Mouse (Mus musculus) brain, embryonic 14.5 days (tissue): ENCODE results near the gene Ihh.

Experiments used
- CTCF ChIP-seq: fragments of 200-500 bp; IDR thresholded peaks from 2 replicates; pipeline ENCODE4 v1.5.1; 2012; ENCODE audit warnings: inconsistent platforms, mild to moderate bottlenecking, moderate library complexity, borderline replicate concordance; ENCODE audit not compliant: insufficient read depth, insufficient read length; ENCODE audit errors: extremely low read depth
- POLR2A ChIP-seq: fragments of 200-500 bp; IDR thresholded peaks from 2 replicates; pipeline ENCODE4 v1.6.1; 2012; ENCODE audit warnings: mild to moderate bottlenecking, inconsistent platforms, borderline replicate concordance; ENCODE audit not compliant: poor library complexity, insufficient read depth, insufficient read length, severe bottlenecking; ENCODE audit errors: extremely low read depth

DNA sequence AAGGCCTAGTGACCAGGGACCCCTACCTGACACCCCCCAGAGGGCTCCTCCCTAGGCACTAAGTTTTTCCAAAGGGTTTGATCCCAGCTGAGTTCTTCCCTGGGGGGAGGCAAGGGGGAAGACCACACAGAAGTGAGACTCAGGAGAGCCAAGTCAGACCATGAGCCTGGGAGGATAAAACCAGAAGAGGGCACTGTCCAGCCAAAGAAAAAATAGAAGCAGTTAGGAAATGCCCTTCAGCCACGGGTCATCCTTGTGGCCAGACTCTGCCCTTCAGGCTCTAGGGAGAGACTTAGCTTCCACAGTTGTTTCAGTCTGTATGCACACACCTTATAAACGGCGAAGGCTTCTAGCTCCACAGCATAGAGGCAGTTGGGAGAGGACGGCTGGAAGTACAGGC is 27.0 kb downstream of the Ihh start:
- TF ChIP-seq POLR2A (no peak), CTCF (no peak)
